Mouse (Mus musculus) neural tube, embryonic 12.5 days (tissue): ENCODE data around the gene Gys1. TPM values are rescaled to one million over a fixed set of nuclear protein-coding genes. Genes with fewer than 3 reads are reported as not detected.

ENCODE experiments used
- ATAC-seq: fragments of 200-750 bp; cut with Nextera tagmentation; 2 replicates; pipeline ENCODE4 v1.8.0; 2017; ENCODE audit warnings: low read depth, mild to moderate bottlenecking, moderate TSS enrichment, moderate library complexity; ENCODE audit not compliant: low FRiP score
- H3K27ac ChIP-seq: fragments of 300-500 bp; sonication (generic); 2 replicates; pipeline ENCODE4 v1.5.1; 2016
- H3K27me3 ChIP-seq: fragments of 300-500 bp; sonication (generic); replicated peaks from 2 replicates; pipeline ENCODE4 v1.6.1; 2016; ENCODE audit warnings: mild to moderate bottlenecking
- H3K36me3 ChIP-seq: fragments of 300-500 bp; sonication (generic); 2 replicates; pipeline ENCODE4 v1.6.1; 2016; ENCODE audit warnings: mild to moderate bottlenecking
- H3K4me1 ChIP-seq: fragments of 300-500 bp; sonication (generic); 2 replicates; pipeline ENCODE4 v1.6.1; 2016
- H3K4me2 ChIP-seq: fragments of 300-500 bp; sonication (generic); replicated peaks from 2 replicates; pipeline ENCODE4 v1.6.1; 2016; ENCODE audit warnings: mild to moderate bottlenecking
- H3K4me3 ChIP-seq: fragments of 300-500 bp; sonication (generic); 2 replicates; pipeline ENCODE4 v1.5.1; 2016
- H3K9ac ChIP-seq: fragments of 300-500 bp; sonication (generic); 2 replicates; pipeline ENCODE4 v1.6.1; 2016; ENCODE audit warnings: mild to moderate bottlenecking
- H3K9me3 ChIP-seq: fragments of 300-500 bp; sonication (generic); 2 replicates; pipeline ENCODE4 v1.6.1; 2016; ENCODE audit warnings: mild to moderate bottlenecking
- WGBS: fragments of 180-500 bp; shearing (Covaris S2); methylation state at CpG from one replicate; pipeline ENCODE4 v1.1.7; 2016; 5-methylcytosine and 5-hydroxymethylcytosine counted together
- microRNA-seq: library from miRNA; unstranded; fragments of <30 nt; microRNA quantifications from one replicate; pipeline ENCODE4, GENCODE M21; 2017
- polyA plus RNA-seq: library from polyadenylated mRNA; unstranded; fragments of >200 nt; fragmentation: Nextera tagmentation; extraction: Ambion mirVana; gene quantifications from 2 replicates; pipeline ENCODE4 v1.2.1, GENCODE M21; 2016

Gene Gys1
- polyA plus RNA-seq, 1 experiment from 2014 or later, result 32.7 TPM

- Histone ChIP-seq H3K4me1 (peaks cover 10% of the 10 kb centered on the region), H3K27ac (no peak overlapping the region), H3K9ac (no peak overlapping the region), H3K36me3 (peaks cover 48% of the 10 kb centered on the region), H3K27me3 (no peaks in the 10 kb centered on the region), H3K9me3 (no peaks in the 10 kb centered on the region), H3K4me2 (no peak overlapping the region), H3K4me3 (no peak overlapping the region)
- ATAC-seq, result no peak
- 94% methylated on average over 8 of the region's 8 CpGs for WGBS
Measured at GRCm38 (mm10) chr7:45492225-45492844, 57.7 kb downstream of the Gys1 start.

DNA sequence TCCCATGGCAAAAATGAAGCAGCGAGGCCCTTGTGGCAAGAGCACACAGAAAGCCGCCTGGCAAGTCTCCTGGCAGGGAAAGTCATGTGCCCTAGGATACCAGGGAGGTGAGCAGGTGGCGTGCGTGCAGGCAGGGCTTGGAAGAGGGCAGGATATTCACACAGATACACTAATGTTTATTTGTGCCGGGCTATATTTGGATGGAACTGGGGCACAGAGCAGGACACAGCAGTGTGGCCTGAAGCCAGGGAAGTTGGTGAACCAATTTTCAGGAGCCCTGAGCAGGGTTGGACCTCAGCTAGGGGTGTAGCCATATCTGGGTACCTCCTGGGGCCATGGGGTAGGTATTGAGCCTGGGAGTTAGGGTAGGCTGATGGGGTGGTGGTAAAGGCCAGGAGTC lies 58.3 kb downstream of the Gys1 start:
- Histone ChIP-seq H3K4me3 (no peak overlapping the region), H3K9me3 (no peaks in the 10 kb centered on the region), H3K4me2 (no peak overlapping the region), H3K27ac (no peak overlapping the region), H3K4me1 (peaks cover 10% of the 10 kb centered on the region), H3K27me3 (no peaks in the 10 kb centered on the region), H3K9ac (no peak overlapping the region), H3K36me3 (peaks cover 54% of the 10 kb centered on the region)
- no peak for ATAC-seq
- WGBS, result 96% methylated on average over 5 of the region's 5 CpGs

DNA sequence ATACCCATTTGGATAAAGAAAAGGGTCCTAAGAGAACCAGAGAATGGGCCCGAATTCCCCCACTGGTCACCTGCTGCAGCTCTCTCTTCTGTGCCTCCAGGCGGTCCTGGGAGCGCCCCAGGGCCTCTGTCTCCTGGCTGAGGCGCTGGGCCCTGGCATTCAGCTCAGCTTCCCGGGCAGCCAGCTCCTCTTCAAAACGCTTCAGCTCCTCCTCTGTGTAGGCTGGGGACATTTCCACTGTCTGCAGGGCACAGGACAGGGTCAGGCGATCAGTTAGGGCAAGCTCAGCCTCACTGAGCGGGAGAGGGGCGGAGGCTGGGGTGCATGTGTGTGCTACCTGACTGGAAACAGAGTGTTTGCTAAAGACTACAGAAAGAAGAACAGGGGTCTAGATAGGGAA lies 59.9 kb downstream of the Gys1 start:
- no peaks in the 10 kb centered on the region for H3K27me3 ChIP-seq
- no peak for ATAC-seq
- no peak overlapping the region for H3K4me3 ChIP-seq
- no peak overlapping the region for H3K9ac ChIP-seq
- H3K36me3 ChIP-seq, result peaks cover 70% of the 10 kb centered on the region
- 85% methylated on average over 9 of the region's 9 CpGs for WGBS
- no peak overlapping the region for H3K4me2 ChIP-seq
- H3K27ac ChIP-seq, result no peak overlapping the region
- H3K4me1 ChIP-seq, result peaks cover 10% of the 10 kb centered on the region
- H3K9me3 ChIP-seq, result no peaks in the 10 kb centered on the region

DNA sequence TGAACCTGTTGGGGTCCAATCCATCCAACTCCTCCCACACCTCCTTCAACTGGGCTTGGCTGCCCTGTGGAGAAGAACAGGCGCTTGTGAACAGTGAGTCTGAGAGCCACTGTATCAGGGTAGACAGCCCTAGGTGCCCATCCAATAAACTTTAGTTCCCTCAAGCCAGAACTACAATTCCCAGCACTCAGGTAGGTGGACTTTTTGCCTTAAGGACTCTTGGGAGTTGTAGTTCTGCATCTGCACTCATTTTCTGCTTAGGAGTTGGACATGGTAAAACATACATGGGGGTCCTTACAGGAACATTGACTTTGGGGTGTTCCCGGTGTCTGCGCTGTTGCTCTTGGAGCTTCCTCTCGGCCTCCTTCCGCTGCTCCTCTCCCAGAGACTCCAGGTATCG lies 63.8 kb downstream of the Gys1 start:
- WGBS, result 96% methylated on average over 6 of the region's 6 CpGs
- H3K27ac ChIP-seq, result no peak overlapping the region
- no peaks in the 10 kb centered on the region for H3K4me1 ChIP-seq
- ATAC-seq, result no peak
- H3K4me3 ChIP-seq, result no peak overlapping the region
- no peaks in the 10 kb centered on the region for H3K9me3 ChIP-seq
- no peak overlapping the region for H3K9ac ChIP-seq
- no peaks in the 10 kb centered on the region for H3K27me3 ChIP-seq
- H3K4me2 ChIP-seq, result no peak overlapping the region
- H3K36me3 ChIP-seq, result peaks cover 79% of the 10 kb centered on the region

Small RNA genes lying within 50 kb of the gene (microRNA-seq; reads per million reads assigned to microRNA genes)
- not detected for gene Gm22133

Other genes starting within 250 kb of the Gys1 start
- 0.42 and 0.74 TPM in 2 replicates for gene Ccdc155, start 230.0 kb upstream of the Gys1 start, polyA plus RNA-seq
- gene Dkkl1, start 222.7 kb upstream of the Gys1 start, polyA plus RNA-seq, result 7.5 and 7.6 TPM in 2 replicates
- gene Tead2, start 219.1 kb upstream of the Gys1 start, polyA plus RNA-seq, result 173 and 178 TPM in 2 replicates
- 1.1 and 1.2 TPM in 2 replicates for gene Cd37, start 195.7 kb upstream of the Gys1 start, polyA plus RNA-seq
- gene Slc6a16, start 193.8 kb upstream of the Gys1 start, polyA plus RNA-seq, result 0.20 TPM in 1 of 2 replicates, not detected in the other
- not detected in 2 replicates for gene Slc6a21, start 157.3 kb upstream of the Gys1 start, polyA plus RNA-seq
- 9.6 and 11.0 TPM in 2 replicates for gene Trpm4, start 101.1 kb upstream of the Gys1 start, polyA plus RNA-seq
- gene Hrc, start 99.6 kb upstream of the Gys1 start, polyA plus RNA-seq, result 0.46 and 0.77 TPM in 2 replicates
- 17.1 and 18.1 TPM in 2 replicates for gene Ppfia3, start 67.8 kb upstream of the Gys1 start, polyA plus RNA-seq
- 3.5 TPM in 2 replicates for gene Lin7b, start 64.3 kb upstream of the Gys1 start, polyA plus RNA-seq
- gene Snrnp70, start 39.1 kb upstream of the Gys1 start, polyA plus RNA-seq, result 269 and 286 TPM in 2 replicates
- gene Kcna7, start 29.2 kb upstream of the Gys1 start, polyA plus RNA-seq, result not detected in 2 replicates
- 0.57 and 0.65 TPM in 2 replicates for gene Ntf5, start 21.1 kb upstream of the Gys1 start, polyA plus RNA-seq
- gene Lhb, start 14.0 kb upstream of the Gys1 start, polyA plus RNA-seq, result not detected in 2 replicates
- 126 and 127 TPM in 2 replicates for gene Ruvbl2, start 3.3 kb downstream of the Gys1 start, polyA plus RNA-seq
- 5,746 and 6,117 TPM in 2 replicates for gene Ftl1, start 25.0 kb downstream of the Gys1 start, polyA plus RNA-seq
- gene Bax, start 32.1 kb downstream of the Gys1 start, polyA plus RNA-seq, result 262 and 276 TPM in 2 replicates
- gene Tulp2, start 47.0 kb downstream of the Gys1 start, polyA plus RNA-seq, result 0.41 and 0.60 TPM in 2 replicates
- not detected in 2 replicates for gene Gm45808, start 52.0 kb downstream of the Gys1 start, polyA plus RNA-seq
- 2.3 and 2.8 TPM in 2 replicates for gene Dhdh, start 54.0 kb downstream of the Gys1 start, polyA plus RNA-seq
- gene Nucb1, start 75.6 kb downstream of the Gys1 start, polyA plus RNA-seq, result 118 and 119 TPM in 2 replicates
- 19.4 and 20.1 TPM in 2 replicates for gene Ppp1r15a, start 91.4 kb downstream of the Gys1 start, polyA plus RNA-seq
- gene Plekha4, start 91.5 kb downstream of the Gys1 start, polyA plus RNA-seq, result 3.2 and 3.5 TPM in 2 replicates
- gene Hsd17b14, start 120.0 kb downstream of the Gys1 start, polyA plus RNA-seq, result 0.26 and 0.43 TPM in 2 replicates
- gene Bcat2, start 135.3 kb downstream of the Gys1 start, polyA plus RNA-seq, result 25.7 and 29.2 TPM in 2 replicates
- not detected in 2 replicates for gene Fgf21, start 180.6 kb downstream of the Gys1 start, polyA plus RNA-seq
- not detected in 2 replicates for gene Fut1, start 182.4 kb downstream of the Gys1 start, polyA plus RNA-seq
- gene Izumo1, start 187.0 kb downstream of the Gys1 start, polyA plus RNA-seq, result 0.23 TPM in 1 of 2 replicates, not detected in the other
- 16.5 and 16.8 TPM in 2 replicates for gene Rasip1, start 192.6 kb downstream of the Gys1 start, polyA plus RNA-seq
- gene Mamstr, start 205.1 kb downstream of the Gys1 start, polyA plus RNA-seq, result 3.5 and 4.9 TPM in 2 replicates
- 0.17 and 0.20 TPM in 2 replicates for gene Fut2, start 231.6 kb downstream of the Gys1 start, polyA plus RNA-seq
- 1.2 and 1.7 TPM in 2 replicates for gene Ntn5, start 249.2 kb downstream of the Gys1 start, polyA plus RNA-seq